Mouse (Mus musculus) adrenal gland, postnatal 14 days (tissue): ENCODE results near the gene Rprd2. TPM values are rescaled to one million over a fixed set of nuclear protein-coding genes. Genes with fewer than 3 reads are reported as not detected.
A peak's percentile ranks its signal among the peaks of the same experiment; 100 is the strongest.

Experiments used
- DNase-seq: peaks from one replicate; pipeline ENCODE4 v3.0.0; 2021; ENCODE audit warnings: mixed read lengths
- microRNA-seq, 2 experiments: library from miRNA; unstranded; fragments of <30 nt; microRNA quantifications; one replicate each; pipeline ENCODE4 v1.2.0; 2021
- total RNA-seq: library from RNA; stranded (reverse); gene quantifications from 2 replicates; pipeline ENCODE4 v1.2.3, GENCODE M21; 2021

Rprd2 gene
- total RNA-seq, 1 experiment from 2014 or later, result 47.4 TPM

DNA sequence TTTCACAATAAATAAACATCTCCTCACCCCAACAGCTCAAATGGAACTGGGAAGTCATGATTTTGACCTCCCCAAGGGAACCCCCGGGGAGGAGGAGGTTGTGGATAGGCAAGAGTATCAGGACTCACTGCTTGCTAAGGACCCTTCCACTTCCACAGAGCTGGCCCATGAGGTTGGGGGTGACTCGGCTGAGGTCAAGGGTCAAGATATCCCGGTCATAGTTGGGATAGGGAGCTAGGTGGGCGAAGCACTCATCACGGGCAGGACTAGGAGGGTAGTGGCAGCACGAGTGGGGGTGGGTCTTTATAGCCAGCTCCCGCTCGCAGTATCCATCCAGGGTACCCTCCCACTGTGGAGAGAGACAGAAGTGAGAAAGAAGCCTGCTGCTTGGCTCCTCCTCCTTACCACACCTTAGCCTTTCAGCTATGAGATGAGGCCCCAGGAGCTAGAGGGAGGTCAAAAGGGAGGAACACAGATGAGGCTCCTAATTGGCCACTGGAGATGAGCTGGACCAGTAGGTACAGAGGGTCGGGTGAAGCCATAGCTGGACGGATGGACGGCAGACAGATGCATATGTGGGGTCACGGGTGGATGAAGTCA lies 83.5 kb downstream of the Rprd2 start:
- no peak for DNase-seq

GRCm38 (mm10) chr3:95734092-95734702 lies 84.5 kb downstream of the Rprd2 start:
- peak; percentile 53 for DNase-seq

DNA sequence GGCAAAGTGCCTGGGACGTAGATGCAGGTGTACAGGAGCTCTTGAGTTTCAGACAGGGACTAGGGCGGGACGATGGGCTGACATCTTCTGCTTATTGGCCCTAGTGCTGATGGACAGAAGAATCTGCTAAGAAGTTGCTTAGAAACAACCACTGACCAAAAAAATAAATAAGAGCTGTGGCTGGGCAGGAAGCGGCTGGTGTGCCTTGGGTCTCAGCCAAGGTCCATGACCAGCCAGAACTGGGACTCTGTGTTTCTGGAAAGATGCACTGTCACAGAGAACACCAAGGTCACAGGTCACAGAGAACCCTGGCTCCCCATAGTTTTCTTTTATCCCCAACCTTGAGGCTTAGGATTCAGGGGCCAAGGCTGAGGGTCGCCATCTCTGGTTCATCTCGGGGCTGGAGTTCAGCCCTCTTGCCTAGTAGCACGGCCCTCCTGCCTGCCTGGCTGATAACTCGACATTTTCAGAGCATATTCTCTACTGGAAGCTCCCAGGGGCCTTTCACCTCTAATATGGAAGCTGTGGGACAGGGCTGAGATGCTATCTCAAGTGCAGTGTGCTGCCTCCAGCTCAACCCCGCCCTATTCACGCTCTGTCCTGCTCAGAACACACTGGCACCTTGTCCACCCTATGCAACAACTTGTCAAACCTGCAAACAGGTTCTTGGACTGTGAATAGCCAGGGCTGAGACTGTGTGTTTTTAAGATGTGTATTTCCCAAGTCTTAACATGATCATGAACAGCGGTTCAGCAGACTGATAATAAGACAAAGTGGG lies 85.7 kb downstream of the Rprd2 start:
- DNase-seq, result peak; percentile 81

DNA sequence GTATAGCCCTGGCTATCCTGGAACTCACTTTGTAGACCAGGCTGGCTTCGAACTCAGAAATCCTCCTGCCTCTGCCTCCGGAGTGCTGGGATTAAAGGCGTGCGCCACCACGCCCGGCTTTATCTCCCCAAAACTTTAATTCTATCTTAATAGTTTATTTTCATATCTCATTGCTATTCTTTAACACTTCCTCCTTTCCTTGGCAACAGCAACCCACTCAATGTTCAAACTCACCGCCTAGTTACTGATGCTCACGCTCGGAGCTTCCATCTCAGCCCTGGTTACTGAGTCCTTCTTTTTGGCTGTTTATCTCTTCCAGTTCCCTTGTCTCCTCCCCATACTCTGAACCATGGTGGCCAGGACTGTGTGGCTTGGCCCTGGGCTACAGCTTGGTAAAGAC lies 86.4 kb downstream of the Rprd2 start:
- DNase-seq, result no peak

DNA sequence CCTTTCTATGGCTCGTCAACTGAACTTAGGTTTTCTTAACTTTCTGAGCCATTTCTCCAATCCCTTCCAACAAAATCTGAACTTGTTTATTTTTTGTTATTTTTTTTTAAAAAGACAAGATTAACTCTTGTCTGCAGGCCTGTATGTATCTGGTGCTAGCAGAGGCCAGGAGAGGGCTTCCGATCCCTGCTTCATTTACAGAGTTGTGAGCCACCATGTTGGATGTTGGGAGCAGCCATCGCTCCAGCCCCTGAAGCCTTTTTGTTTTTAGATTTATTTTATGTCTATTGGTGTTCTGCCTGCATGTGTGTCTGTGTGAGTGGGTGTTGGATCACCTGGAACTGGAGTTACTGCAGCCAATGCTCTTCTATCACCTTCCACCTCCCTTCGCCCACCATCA lies 86.9 kb downstream of the Rprd2 start:
- no peak for DNase-seq

DNA sequence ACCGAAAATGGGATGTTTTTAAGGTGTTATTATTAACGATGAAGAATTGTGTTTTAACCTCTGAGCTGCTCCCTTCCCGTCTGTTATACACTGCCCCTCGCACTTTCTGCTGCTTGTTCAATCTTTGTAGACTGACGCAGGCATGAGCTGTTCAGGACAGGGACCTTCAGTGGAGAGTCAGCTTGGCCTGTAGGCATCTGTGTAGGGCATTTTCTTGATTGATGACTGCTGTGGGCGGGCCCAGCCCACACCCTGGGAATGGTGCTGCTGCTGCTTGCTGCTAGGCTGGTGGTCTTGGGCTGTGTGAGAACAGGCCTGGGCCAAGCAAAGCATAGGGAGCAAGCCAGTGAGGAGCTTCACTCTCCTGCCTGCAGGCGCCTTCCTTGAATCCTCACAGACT lies 88.2 kb downstream of the Rprd2 start:
- peak; percentile 62 for DNase-seq

GRCm38 (mm10) chr3:95728906-95729305 lies 89.8 kb downstream of the Rprd2 start:
- DNase-seq, result no peak

DNA sequence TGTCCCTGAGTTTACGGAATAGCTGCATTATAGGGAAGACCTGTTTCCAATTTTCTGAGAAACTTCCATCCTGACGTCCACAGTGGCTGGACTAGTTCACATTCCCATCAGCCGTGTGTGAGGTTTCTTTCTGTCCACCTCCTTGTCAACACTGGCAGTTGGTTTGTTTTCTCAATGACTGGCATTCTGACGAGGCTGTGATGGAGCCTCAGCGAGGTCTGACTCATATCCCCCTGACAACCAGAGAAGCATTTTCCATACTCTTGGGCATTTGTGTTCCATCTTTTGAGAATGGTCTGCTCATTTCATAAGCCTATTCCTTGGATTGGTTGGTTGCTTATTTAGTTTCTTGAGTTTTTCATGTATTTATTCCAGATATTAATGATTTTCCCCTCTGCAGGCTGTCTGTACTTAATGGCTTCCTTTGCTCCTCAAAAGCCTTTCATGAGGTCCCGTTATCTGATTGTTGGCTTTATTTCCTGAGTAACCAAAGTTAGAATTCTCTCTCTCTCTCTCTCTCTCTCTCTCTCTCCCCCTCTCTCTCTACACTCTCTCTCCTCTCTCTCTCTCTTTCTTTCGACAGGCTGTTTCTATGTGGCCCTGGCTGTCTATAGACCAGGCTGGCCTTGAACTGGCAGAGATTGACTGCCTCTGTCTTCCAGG lies 91.8 kb downstream of the Rprd2 start:
- no peak for DNase-seq

DNA sequence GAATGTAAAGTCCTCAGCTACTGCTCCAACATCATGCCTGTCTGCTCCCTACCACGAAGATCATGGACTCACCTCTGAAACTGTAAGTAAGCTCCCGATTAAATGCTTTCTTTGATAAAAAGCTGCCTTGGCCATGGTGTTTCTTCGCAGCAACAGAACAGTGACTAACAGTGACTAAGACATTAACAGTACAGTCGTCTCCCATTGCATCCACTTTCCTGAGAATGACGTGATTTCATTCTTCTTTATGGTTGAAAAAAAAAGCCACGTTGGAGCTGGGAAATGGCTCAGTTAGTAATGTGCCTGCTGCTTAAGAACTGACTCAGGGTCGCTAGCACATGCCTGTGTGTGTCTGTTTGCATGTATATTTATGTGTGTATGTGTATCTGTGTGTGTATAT lies 92.8 kb downstream of the Rprd2 start:
- no peak for DNase-seq

GRCm38 (mm10) chr3:95722386-95722785 lies 96.3 kb downstream of the Rprd2 start:
- no peak for DNase-seq

DNA sequence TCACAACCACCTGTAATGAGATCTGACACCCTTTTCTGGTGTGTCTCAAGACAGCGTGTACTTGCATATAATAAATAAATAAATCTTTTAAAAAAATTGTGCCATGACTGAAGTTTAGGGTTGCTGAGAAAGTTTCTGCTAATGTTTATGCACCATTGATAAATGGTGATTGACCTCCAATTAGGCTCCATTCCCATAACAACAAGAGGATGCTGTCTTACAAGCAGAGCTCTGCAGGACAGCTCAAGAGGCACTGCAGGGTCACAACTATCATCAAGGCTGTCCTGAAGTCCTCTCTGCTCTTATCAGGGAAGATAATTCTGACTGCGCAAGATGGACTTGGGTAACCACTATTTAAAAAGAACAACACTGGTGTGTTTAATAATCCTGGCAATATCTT lies 100.5 kb downstream of the Rprd2 start:
- DNase-seq, result no peak

- DNase-seq, result no peak
Observed at GRCm38 (mm10) chr3:95716075-95716474, 102.6 kb downstream of the Rprd2 start.

Small RNAs within 50 kb of the gene (microRNA-seq; reads per million reads assigned to microRNA genes)
- 0.43 to 0.76 reads per million in 2 experiments for gene Mir7014

Other genes starting within 250 kb of the Rprd2 start
- 33.6 and 35.9 TPM in 2 replicates for gene Golph3l, start 229.9 kb downstream of the Rprd2 start, total RNA-seq
- 72.6 and 74.5 TPM in 2 replicates for gene Ensa, start 193.9 kb downstream of the Rprd2 start, total RNA-seq
- gene Mcl1, start 160.1 kb downstream of the Rprd2 start, total RNA-seq, result 151 and 187 TPM in 2 replicates
- 6.6 and 8.4 TPM in 2 replicates for gene Adamtsl4, start 130.9 kb downstream of the Rprd2 start, total RNA-seq
- gene Ecm1, start 79.3 kb downstream of the Rprd2 start, total RNA-seq, result 188 and 208 TPM in 2 replicates
- 49.6 and 52.3 TPM in 2 replicates for gene Tars2, start 58.7 kb downstream of the Rprd2 start, total RNA-seq
- 23.0 and 27.2 TPM in 2 replicates for gene Prpf3, start 37.0 kb upstream of the Rprd2 start, total RNA-seq
- 289 and 301 TPM in 2 replicates for gene Mrps21, start 52.7 kb upstream of the Rprd2 start, total RNA-seq
- gene Ciart, start 63.4 kb upstream of the Rprd2 start, total RNA-seq, result 2.6 and 3.9 TPM in 2 replicates
- gene BC028528, start 73.1 kb upstream of the Rprd2 start, total RNA-seq, result 21.1 and 32.7 TPM in 2 replicates
- 165 and 175 TPM in 2 replicates for gene Aph1a, start 75.1 kb upstream of the Rprd2 start, total RNA-seq
- 20.1 and 20.3 TPM in 2 replicates for gene Car14, start 85.8 kb upstream of the Rprd2 start, total RNA-seq
- gene Anp32e, start 110.4 kb upstream of the Rprd2 start, total RNA-seq, result 94.6 and 102 TPM in 2 replicates
- 29.4 and 47.2 TPM in 2 replicates for gene Plekho1, start 177.1 kb upstream of the Rprd2 start, total RNA-seq
- gene Vps45, start 239.6 kb upstream of the Rprd2 start, total RNA-seq, result 27.0 and 31.1 TPM in 2 replicates